Mouse (Mus musculus) heart, postnatal 0 days (tissue): ENCODE measurements around the gene Zfp974. TPM values are rescaled to one million over a fixed set of nuclear protein-coding genes. Genes with fewer than 3 reads are reported as not detected.
"Not testable (repeated sequence)": the region's sequence is repeated elsewhere in the genome, so short reads cannot be mapped to it uniquely, and the experiment has no call there.

ENCODE experiments used
- ATAC-seq: fragments of 200-750 bp; cut with Nextera tagmentation; 2 replicates; pipeline ENCODE4 v1.8.0; 2017; ENCODE audit warnings: low read depth, moderate number of reproducible peaks, moderate library complexity; ENCODE audit not compliant: insufficient read depth
- DNase-seq: peaks from one replicate; pipeline ENCODE4 v3.0.0-alpha.2; 2016; ENCODE audit warnings: low spot score
- H3K27ac ChIP-seq: fragments of 300-500 bp; sonication (generic); 2 replicates; pipeline ENCODE4 v1.5.1; 2014; ENCODE audit warnings: low read depth, mild to moderate bottlenecking
- H3K27me3 ChIP-seq: fragments of 300-500 bp; sonication (generic); 2 replicates; pipeline ENCODE4 v1.6.1; 2014; ENCODE audit warnings: low read length, mixed read lengths; ENCODE audit not compliant: control insufficient read depth, insufficient read depth
- H3K36me3 ChIP-seq: fragments of 300-500 bp; sonication (generic); replicated peaks from 2 replicates; pipeline ENCODE4 v1.6.1; 2014; ENCODE audit warnings: low read length, mixed read lengths; ENCODE audit not compliant: control insufficient read depth, insufficient read depth
- H3K4me1 ChIP-seq: fragments of 300-500 bp; sonication (generic); 2 replicates; pipeline ENCODE4 v1.6.1; 2014; ENCODE audit warnings: antibody characterized with exemption; ENCODE audit not compliant: control insufficient read depth, insufficient read depth
- H3K4me2 ChIP-seq: fragments of 300-500 bp; sonication (generic); 2 replicates; pipeline ENCODE4 v1.6.1; 2014; ENCODE audit warnings: low read depth, mild to moderate bottlenecking, low read length, moderate library complexity
- H3K4me3 ChIP-seq: fragments of 300-500 bp; sonication (generic); 2 replicates; pipeline ENCODE4 v1.5.1; 2014; ENCODE audit warnings: low read depth, low read length
- H3K9ac ChIP-seq: fragments of 300-500 bp; sonication (generic); replicated peaks from 2 replicates; pipeline ENCODE4 v1.6.1; 2014; ENCODE audit warnings: low read depth, low read length, mixed read lengths
- H3K9me3 ChIP-seq: fragments of 300-500 bp; sonication (generic); replicated peaks from 2 replicates; pipeline ENCODE4 v1.6.1; 2016; ENCODE audit warnings: low read length; ENCODE audit not compliant: control insufficient read depth
- CTCF ChIP-seq: IDR thresholded peaks from 2 replicates; pipeline ENCODE4 v1.5.1; 2016; ENCODE audit warnings: antibody characterized with exemption, control low read depth, low read depth
- EP300 ChIP-seq: IDR thresholded peaks from 2 replicates; pipeline ENCODE4 v1.6.1; 2016; ENCODE audit warnings: antibody characterized with exemption, low read depth
- WGBS: fragments of 180-500 bp; shearing (Covaris S2); extraction: QIAGEN DNeasy Blood & Tissue Kit; methylation state at CpG from one replicate; pipeline ENCODE4 v1.1.7; 2014; 5-methylcytosine and 5-hydroxymethylcytosine counted together
- polyA plus RNA-seq: library from polyadenylated mRNA; unstranded; fragments of >200 nt; fragmentation: Nextera tagmentation; extraction: Ambion mirVana; gene quantifications from 2 replicates; pipeline ENCODE4 v1.2.1, GENCODE M21; 2015
- total RNA-seq: library from RNA; depleted of rRNA; stranded (reverse); fragments of >200 nt; gene quantifications from 2 replicates; pipeline ENCODE4 v1.2.3, GENCODE M21; 2014; ENCODE audit warnings: low replicate concordance; rRNA removed

The Zfp974 gene
- total RNA-seq (1.8 TPM in 2 replicates), polyA plus RNA-seq (4.9 and 5.4 TPM in 2 replicates)

GRCm38 (mm10) chr7:27928818-27929695 lies at the start of gene Zfp974:
Zfp974 (minus strand) TSS chr7:27929460.
- Histone ChIP-seq H3K9me3 (no peaks in the 10 kb centered on the region), H3K4me1 (peaks cover 13% of the 10 kb centered on the region), H3K9ac (peak within 1 kb of the TSS; percentile 65), H3K27me3 (no peaks in the 10 kb centered on the region), H3K4me3 (peak within 1 kb of the TSS; percentile 62), H3K27ac (0 out of 2 replicates have a peak within 1 kb of the TSS, but pooled peaks have one; percentile 4), H3K36me3 (0 out of 2 replicates have a peak, but pooled peaks cover 4% of the 10 kb centered on the region), H3K4me2 (peak within 1 kb of the TSS; percentile 70)
- TF ChIP-seq EP300, result no peak
- TF ChIP-seq CTCF, result no peak
- DNase-seq (peak; percentile 67), ATAC-seq (peak; percentile 81)
- 4% methylated on average over 40 of the region's 40 CpGs for WGBS

- H3K9me3 ChIP-seq, H3K27ac ChIP-seq, H3K36me3 ChIP-seq, H3K4me2 ChIP-seq, H3K27me3 ChIP-seq, DNase-seq, H3K4me1 ChIP-seq, H3K9ac ChIP-seq, ATAC-seq, H3K4me3 ChIP-seq: not testable (repeated sequence)
- WGBS, result 85% methylated on average over 13 of the region's 13 CpGs
Measured at GRCm38 (mm10) chr7:27949451-27949850, 20.2 kb upstream of the Zfp974 start.

- H3K36me3 ChIP-seq, ATAC-seq, H3K4me1 ChIP-seq, H3K9me3 ChIP-seq, H3K27me3 ChIP-seq, DNase-seq, H3K4me3 ChIP-seq, H3K9ac ChIP-seq, H3K27ac ChIP-seq, H3K4me2 ChIP-seq: not testable (repeated sequence)
- 31% methylated on average over 5 of the region's 7 CpGs for WGBS
Measured at GRCm38 (mm10) chr7:27941869-27942268, 12.6 kb upstream of the Zfp974 start.

- not testable (repeated sequence) for ATAC-seq, H3K36me3 ChIP-seq, H3K9me3 ChIP-seq, H3K27ac ChIP-seq, H3K27me3 ChIP-seq, H3K4me1 ChIP-seq, DNase-seq
- Histone ChIP-seq H3K4me2 (peak overlapping the region; percentile 58), H3K4me3 (peak overlapping the region; percentile 21; the same call in 1 of the 2 replicates), H3K9ac (peak overlapping the region; percentile 45; the same call in 1 of the 2 replicates)
- 18% methylated on average over 1 of the region's 9 CpGs for WGBS
Measured at GRCm38 (mm10) chr7:27933800-27934158, 4.5 kb upstream of the Zfp974 start.

GRCm38 (mm10) chr7:27933050-27933799 lies 4.0 kb upstream of the Zfp974 start:
- H3K4me1 ChIP-seq, result peaks cover 11% of the 10 kb centered on the region
- 18% methylated on average over 7 of the region's 7 CpGs for WGBS
- no peak for DNase-seq
- peak overlapping the region; percentile 21; the same call in 1 of the 2 replicates for H3K4me3 ChIP-seq
- H3K27ac ChIP-seq, result no peak overlapping the region
- TF ChIP-seq EP300, result no peak
- TF ChIP-seq CTCF, result no peak
- H3K9me3 ChIP-seq, result no peaks in the 10 kb centered on the region
- peak; percentile 41; the same call in 1 of the 2 replicates for ATAC-seq
- H3K27me3 ChIP-seq, result no peaks in the 10 kb centered on the region
- no peaks in the 10 kb centered on the region for H3K36me3 ChIP-seq
- H3K4me2 ChIP-seq, result peak overlapping the region; percentile 58
- peak overlapping the region; percentile 45; the same call in 1 of the 2 replicates for H3K9ac ChIP-seq

GRCm38 (mm10) chr7:27927041-27927440 lies 2.2 kb downstream of the Zfp974 start:
- WGBS, result 33% methylated on average over 4 of the region's 4 CpGs

GRCm38 (mm10) chr7:27910952-27911351 lies 18.3 kb downstream of the Zfp974 start:
- H3K36me3 ChIP-seq, result peaks cover 21% of the 10 kb centered on the region
- not testable (repeated sequence) for H3K27ac ChIP-seq, H3K9me3 ChIP-seq, H3K27me3 ChIP-seq, H3K4me3 ChIP-seq, ATAC-seq, H3K9ac ChIP-seq, H3K4me2 ChIP-seq, H3K4me1 ChIP-seq, DNase-seq
- WGBS, result 90% methylated on average over 3 of the region's 4 CpGs

More at GRCm38 (mm10) chr7:27927041-27927440, 2.2 kb downstream of the Zfp974 start:
- H3K9ac ChIP-seq, H3K9me3 ChIP-seq, H3K4me3 ChIP-seq, H3K4me2 ChIP-seq, H3K36me3 ChIP-seq, DNase-seq, H3K27ac ChIP-seq, ATAC-seq, H3K27me3 ChIP-seq: not testable (repeated sequence)
- H3K4me1 ChIP-seq, result peaks cover 10% of the 10 kb centered on the region
